Mouse (Mus musculus): ENCODE results near the gene Dnajc28.

The Dnajc28 gene

DNA sequence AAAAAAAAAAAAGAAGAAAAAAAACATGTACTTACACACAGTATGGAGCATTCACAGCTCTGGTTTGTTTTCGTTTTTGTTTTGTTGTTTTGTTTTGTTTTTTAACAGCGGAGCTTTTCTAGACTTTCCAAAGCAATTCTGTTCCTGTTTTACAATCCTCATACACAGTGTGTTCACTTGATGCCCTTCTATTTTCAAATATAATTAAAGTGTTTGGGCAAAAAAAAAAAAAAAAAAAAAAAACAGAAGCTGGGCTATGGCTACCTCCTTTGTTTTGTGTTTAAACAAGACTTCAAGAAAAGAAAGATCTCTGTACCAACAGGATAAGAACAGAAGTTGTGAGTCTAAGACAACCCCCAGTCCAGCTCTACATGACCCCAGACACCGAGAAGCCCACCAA is 30.1 kb downstream of the Dnajc28 start:
- DNase-seq (ENCODE audit: low read depth, low spot score): no peak

- no peak for DNase-seq (ENCODE audit: low read depth, low spot score)
Measured at GRCm38 (mm10) chr16:91587730-91588453, 30.9 kb downstream of the Dnajc28 start.

DNA sequence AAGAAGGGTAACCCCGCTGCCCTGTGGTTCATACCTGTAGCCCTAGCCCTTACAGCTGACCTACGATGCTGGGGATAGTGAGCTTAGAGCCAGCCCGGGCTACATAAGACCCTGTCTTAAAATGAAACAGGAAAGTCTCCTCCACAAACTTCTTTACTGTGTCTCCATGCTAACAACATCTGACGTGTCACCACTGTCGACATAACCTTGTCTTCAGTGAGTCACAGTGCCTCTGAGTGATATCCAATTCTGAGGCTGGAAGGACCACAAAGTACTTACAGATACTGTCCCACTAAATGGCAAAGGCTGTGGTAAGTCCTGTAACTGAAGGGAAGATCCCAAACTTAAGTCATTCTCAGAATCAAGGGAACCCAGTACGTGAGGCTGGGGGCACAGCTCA is 32.6 kb downstream of the Dnajc28 start:
- DNase-seq (ENCODE audit: low read depth, low spot score): no peak

GRCm38 (mm10) chr16:91585617-91586016 is 33.2 kb downstream of the Dnajc28 start:
- no peak for DNase-seq (ENCODE audit: low read depth, low spot score)

DNA sequence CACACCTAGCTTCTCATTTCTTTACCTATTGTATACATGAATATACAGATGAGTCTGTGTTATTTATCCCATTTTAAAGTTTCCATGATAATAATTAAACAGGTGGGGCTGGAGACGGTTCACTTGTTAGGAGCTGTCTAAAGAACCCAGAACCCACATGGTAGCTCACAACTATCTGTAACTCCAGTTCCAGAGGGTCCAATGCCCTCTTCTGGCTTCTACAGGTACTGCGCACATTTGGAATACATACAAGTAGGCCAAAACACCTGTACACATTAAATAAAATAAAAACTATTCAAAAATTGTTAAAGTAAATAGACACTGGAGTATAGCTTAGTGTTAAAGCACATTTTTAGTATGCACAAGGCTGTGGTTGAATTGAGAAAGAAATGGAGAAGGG is 36.5 kb downstream of the Dnajc28 start:
- DNase-seq (ENCODE audit: low read depth, low spot score): no peak

DNA sequence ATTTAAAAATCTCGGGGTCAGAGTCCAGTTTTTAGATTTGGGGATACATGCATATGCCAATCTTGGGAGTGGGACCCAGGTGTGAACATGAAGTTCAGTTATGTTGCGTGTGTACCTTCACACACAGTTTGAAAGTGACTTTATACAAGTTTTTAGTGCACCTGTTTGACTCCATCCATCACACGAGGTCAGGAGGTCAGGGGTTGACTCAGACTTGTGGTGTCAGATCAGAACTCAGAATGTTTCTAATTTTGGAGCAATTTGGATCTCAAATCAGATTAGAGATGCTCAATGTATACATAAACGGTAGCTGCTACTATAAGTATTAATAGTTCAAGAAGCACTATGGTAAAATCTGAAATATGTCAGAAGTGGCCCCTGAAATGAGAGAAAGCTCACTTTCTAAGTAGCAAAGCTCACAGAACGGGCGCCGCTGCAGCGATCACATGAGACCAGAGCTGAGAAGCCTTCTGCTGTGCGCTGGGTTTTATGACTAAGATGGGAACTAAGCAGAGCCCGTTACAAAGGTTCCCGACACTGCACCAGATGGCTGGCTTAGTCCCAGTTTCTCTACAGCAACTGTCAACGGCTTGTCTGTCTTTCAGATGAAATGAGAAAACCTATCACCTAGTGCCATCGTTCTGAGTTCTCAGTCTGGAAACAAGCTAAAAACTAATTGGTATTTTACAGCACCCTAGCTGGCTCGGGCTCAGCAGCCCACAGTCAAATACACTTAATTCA is 39.7 kb downstream of the Dnajc28 start:
- no peak for DNase-seq (ENCODE audit: low read depth, low spot score)

DNA sequence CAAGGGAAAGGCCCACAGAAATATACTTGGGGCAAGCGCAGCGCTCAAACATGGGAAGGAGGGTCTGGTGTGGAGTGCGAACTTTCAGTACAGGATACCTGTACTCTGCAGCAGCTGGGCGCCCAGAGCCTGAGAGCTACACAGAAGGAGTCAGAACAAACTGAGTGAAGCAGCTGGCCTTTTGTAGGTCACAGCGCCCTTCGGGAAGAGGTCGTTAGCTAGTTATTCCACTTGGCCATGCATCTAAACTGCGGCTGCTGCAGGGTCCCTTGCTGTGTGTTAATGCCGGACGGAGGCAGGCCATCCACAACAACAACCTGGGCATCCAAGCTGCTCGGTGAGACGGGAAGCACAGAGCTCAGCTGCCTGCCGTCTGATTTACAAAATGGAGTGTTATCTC is 43.7 kb downstream of the Dnajc28 start:
- no peak for DNase-seq (ENCODE audit: low read depth, low spot score)

- no peak for DNase-seq (ENCODE audit: low read depth, low spot score)
Measured at GRCm38 (mm10) chr16:91571105-91571504, 47.7 kb downstream of the Dnajc28 start.

GRCm38 (mm10) chr16:91568960-91569359 is 49.9 kb downstream of the Dnajc28 start:
- no peak for DNase-seq (ENCODE audit: low read depth, low spot score)

DNA sequence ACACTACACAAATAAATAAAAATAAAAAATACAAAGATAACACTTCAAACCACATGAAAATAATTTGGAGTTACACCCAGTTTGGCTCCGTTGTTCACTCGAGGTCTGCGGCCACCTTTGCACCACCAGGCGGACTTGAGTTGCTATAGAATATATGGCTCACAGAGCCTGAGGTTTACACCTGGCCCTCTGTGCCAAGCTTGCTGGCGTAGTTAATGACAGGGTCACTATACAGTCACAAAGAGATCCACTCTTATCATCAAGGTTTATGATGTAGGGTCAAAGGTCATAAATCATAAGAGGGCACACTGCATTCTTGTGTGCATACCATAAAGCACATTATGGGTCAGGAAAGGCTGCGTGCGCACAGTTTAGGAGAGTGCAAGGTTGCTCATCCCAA is 52.8 kb downstream of the Dnajc28 start:
- DNase-seq (ENCODE audit: low read depth, low spot score): no peak

GRCm38 (mm10) chr16:91565292-91565951 is 53.4 kb downstream of the Dnajc28 start:
- DNase-seq (ENCODE audit: low read depth, low spot score): no peak

GRCm38 (mm10) chr16:91564580-91565291 is 54.1 kb downstream of the Dnajc28 start:
- no peak for DNase-seq (ENCODE audit: low read depth, low spot score)
